Mouse (Mus musculus): Measurements from ENCODE around the gene Krtap15. TPM values are rescaled to one million over a fixed set of nuclear protein-coding genes. Genes with fewer than 3 reads are reported as not detected.

Gene Krtap15
- not detected in 2 replicates for polyA plus RNA-seq (2015; fragmentation: Nextera tagmentation; extraction: Ambion mirVana)

DNA sequence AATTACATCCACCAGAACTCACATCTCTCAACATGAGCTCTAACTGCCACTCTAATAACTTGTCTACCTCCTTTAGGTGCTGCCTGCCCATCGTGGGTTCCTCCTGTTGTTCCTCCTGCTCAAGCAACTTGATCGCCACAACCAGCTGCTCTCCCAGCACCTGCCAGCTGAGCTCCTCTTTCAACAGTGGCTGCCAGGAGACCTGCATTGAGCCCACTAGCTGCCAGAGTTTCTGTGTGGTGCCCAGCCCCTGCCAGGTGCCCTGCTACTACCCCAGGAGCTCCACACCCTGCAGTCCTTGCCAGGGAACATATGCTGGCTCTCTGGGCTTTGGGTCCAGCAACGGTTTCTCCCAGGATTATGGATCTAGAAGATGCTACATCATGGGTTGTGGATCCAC, at the start of gene Krtap15:
Gene Krtap15 (plus strand): TSS at position 150 of the 400 bp plus-strand sequence.
- no peak within 1 kb of the TSS for H3K9ac ChIP-seq
- H3K36me3 ChIP-seq = no peaks in the 10 kb centered on the region
- H3K4me2 ChIP-seq = no peak within 1 kb of the TSS
- H3K27me3 ChIP-seq = no peaks in the 10 kb centered on the region
- H3K27ac ChIP-seq = no peak within 1 kb of the TSS
- H3K4me1 ChIP-seq = no peaks in the 10 kb centered on the region
- no peak for ATAC-seq (ENCODE audit: insufficient number of reproducible peaks, low FRiP score, low TSS enrichment, low read depth)
- H3K4me3 ChIP-seq = no peak within 1 kb of the TSS
- no peaks in the 10 kb centered on the region for H3K9me3 ChIP-seq
- 77% methylated on average over 3 of the region's 3 CpGs for WGBS

DNA sequence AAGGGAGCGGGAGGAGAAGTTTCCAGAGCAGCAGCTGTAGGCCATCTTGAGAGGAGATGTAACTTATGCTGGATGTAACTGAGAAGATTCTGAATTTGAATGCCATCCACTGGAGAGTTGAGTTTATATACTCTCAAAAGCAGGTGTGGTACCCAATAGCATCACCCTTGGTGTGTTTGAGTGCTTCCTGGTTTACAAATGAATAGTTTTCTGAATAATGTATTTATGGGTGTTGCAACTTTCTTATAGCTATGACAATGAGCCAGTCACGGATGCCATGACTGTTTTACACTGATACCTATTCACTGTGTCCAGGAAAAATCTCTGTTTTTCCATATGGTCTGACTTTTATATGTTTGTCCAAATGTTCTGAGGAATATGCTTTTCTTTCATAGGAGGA, 45.9 kb upstream of the Krtap15 start, which contains the start of gene 2310057N15Rik:
Gene 2310057N15Rik (minus strand): TSS at position 101 of the 400 bp plus-strand sequence.
- Histone ChIP-seq H3K4me1 (no peaks in the 10 kb centered on the region), H3K4me2 (no peak within 1 kb of the TSS), H3K9ac (no peak within 1 kb of the TSS), H3K36me3 (no peaks in the 10 kb centered on the region), H3K4me3 (no peak within 1 kb of the TSS), H3K27ac (no peak within 1 kb of the TSS), H3K27me3 (no peaks in the 10 kb centered on the region), H3K9me3 (no peaks in the 10 kb centered on the region)
- ATAC-seq (ENCODE audit: insufficient number of reproducible peaks, low FRiP score, low TSS enrichment, low read depth) = no peak
- 92% methylated on average over 2 of the region's 2 CpGs for WGBS

- Histone ChIP-seq H3K9ac (no peak within 1 kb of the TSS), H3K36me3 (no peaks in the 10 kb centered on the region), H3K27me3 (no peaks in the 10 kb centered on the region), H3K9me3 (no peaks in the 10 kb centered on the region), H3K27ac (no peak within 1 kb of the TSS), H3K4me3 (no peak within 1 kb of the TSS), H3K4me2 (no peak within 1 kb of the TSS), H3K4me1 (no peaks in the 10 kb centered on the region)
- no peak for ATAC-seq (ENCODE audit: insufficient number of reproducible peaks, low FRiP score, low TSS enrichment, low read depth)
- WGBS = 85% methylated on average over 6 of the region's 6 CpGs
Observed at GRCm38 (mm10) chr16:88777596-88777995, 42.4 kb upstream of the Krtap15 start, which contains the start of gene Gm5965. TSS of gene Gm5965 (plus strand) at chr16:88777896.

GRCm38 (mm10) chr16:88786786-88787185, 33.2 kb upstream of the Krtap15 start:
- ATAC-seq (ENCODE audit: insufficient number of reproducible peaks, low FRiP score, low TSS enrichment, low read depth) = no peak
- Histone ChIP-seq H3K4me3 (no peak overlapping the region), H3K36me3 (no peaks in the 10 kb centered on the region), H3K4me2 (no peak overlapping the region), H3K4me1 (no peaks in the 10 kb centered on the region), H3K27me3 (no peaks in the 10 kb centered on the region), H3K27ac (no peak overlapping the region), H3K9ac (no peak overlapping the region), H3K9me3 (no peaks in the 10 kb centered on the region)
- 76% methylated on average over 2 of the region's 2 CpGs for WGBS

DNA sequence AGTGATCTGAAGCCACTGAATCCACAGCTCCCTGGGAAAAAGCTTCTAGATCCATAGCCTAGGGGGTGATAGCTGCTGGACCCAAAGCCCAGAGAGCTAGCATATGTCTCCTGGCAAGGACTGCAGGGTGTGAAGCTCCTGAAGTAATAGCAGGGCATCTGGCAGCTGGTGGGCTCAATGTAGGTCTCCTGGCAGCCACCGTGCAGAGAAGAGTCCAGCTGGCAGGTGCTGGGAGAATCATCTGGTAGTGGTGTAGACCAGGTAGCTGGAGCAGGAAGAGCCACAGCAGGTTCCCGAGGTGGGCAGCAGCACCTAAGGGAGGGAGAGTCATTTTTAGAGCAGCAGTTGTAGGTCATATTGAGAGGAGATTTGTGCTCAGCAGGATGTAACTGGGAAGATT, 8.2 kb upstream of the Krtap15 start, which contains the start of gene Gm20741:
Gene Gm20741 (minus strand): TSS at position 394 of the 400 bp plus-strand sequence.
- WGBS = 64% methylated on average over 2 of the region's 2 CpGs
- H3K36me3 ChIP-seq = no peaks in the 10 kb centered on the region
- H3K4me2 ChIP-seq = no peak within 1 kb of the TSS
- no peak within 1 kb of the TSS for H3K9ac ChIP-seq
- no peak within 1 kb of the TSS for H3K27ac ChIP-seq
- ATAC-seq (ENCODE audit: insufficient number of reproducible peaks, low FRiP score, low TSS enrichment, low read depth) = no peak
- H3K27me3 ChIP-seq = no peaks in the 10 kb centered on the region
- H3K9me3 ChIP-seq = no peaks in the 10 kb centered on the region
- no peak within 1 kb of the TSS for H3K4me3 ChIP-seq
- H3K4me1 ChIP-seq = no peaks in the 10 kb centered on the region

DNA sequence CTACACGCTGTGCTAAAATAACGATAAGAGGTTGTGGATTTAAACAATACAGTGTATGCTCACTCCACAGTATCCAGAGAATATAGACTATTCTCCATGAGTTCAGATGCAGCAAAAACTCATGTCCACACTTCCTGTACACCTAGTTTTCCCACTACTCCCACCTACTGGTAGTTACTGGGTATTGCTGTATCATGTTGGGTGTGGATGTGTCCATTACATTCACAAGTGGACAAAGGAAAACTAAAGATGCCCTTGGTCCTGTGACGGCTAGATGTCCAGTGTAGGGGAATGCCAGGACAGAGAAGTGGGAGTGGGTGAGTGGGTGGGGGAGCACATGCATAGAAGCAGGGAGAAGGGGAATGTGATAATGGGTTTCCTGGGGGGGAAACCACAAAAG, 3.7 kb downstream of the Krtap15 start:
- Histone ChIP-seq H3K9me3 (no peaks in the 10 kb centered on the region), H3K9ac (no peak overlapping the region), H3K27ac (no peak overlapping the region), H3K27me3 (no peaks in the 10 kb centered on the region), H3K4me2 (no peak overlapping the region), H3K4me1 (no peaks in the 10 kb centered on the region), H3K36me3 (no peaks in the 10 kb centered on the region), H3K4me3 (no peak overlapping the region)
- whole genome bisulfite sequencing = 87% methylated on average over 3 of the region's 3 CpGs
- no peak for ATAC-seq (ENCODE audit: insufficient number of reproducible peaks, low FRiP score, low TSS enrichment, low read depth)

- Histone ChIP-seq H3K9ac (no peak within 1 kb of the TSS), H3K4me2 (no peak within 1 kb of the TSS), H3K27me3 (no peaks in the 10 kb centered on the region), H3K27ac (no peak within 1 kb of the TSS), H3K4me3 (no peak within 1 kb of the TSS), H3K4me1 (no peaks in the 10 kb centered on the region), H3K9me3 (no peaks in the 10 kb centered on the region), H3K36me3 (no peaks in the 10 kb centered on the region)
- no peak for ATAC-seq (ENCODE audit: insufficient number of reproducible peaks, low FRiP score, low TSS enrichment, low read depth)
- 51% methylated on average over 9 of the region's 9 CpGs for WGBS
Observed at GRCm38 (mm10) chr16:88826095-88826652, 6.2 kb downstream of the Krtap15 start, which contains the start of gene Krtap14. TSS of gene Krtap14 (minus strand) at chr16:88826145.

- ATAC-seq (ENCODE audit: insufficient number of reproducible peaks, low FRiP score, low TSS enrichment, low read depth) = no peak
- WGBS = 12% methylated on average over 3 of the region's 3 CpGs
Observed at GRCm38 (mm10) chr16:88826978-88827377, 7.0 kb downstream of the Krtap15 start.

GRCm38 (mm10) chr16:88847363-88847762, 27.3 kb downstream of the Krtap15 start:
- Histone ChIP-seq H3K36me3 (no peaks in the 10 kb centered on the region), H3K27ac (no peak overlapping the region), H3K9me3 (no peaks in the 10 kb centered on the region), H3K9ac (no peak overlapping the region), H3K27me3 (no peaks in the 10 kb centered on the region), H3K4me3 (no peak overlapping the region), H3K4me1 (no peaks in the 10 kb centered on the region), H3K4me2 (no peak overlapping the region)
- 85% methylated on average over 1 of the region's 1 CpGs for WGBS
- no peak for ATAC-seq (ENCODE audit: insufficient number of reproducible peaks, low FRiP score, low TSS enrichment, low read depth)

More at GRCm38 (mm10) chr16:88826978-88827377, 7.0 kb downstream of the Krtap15 start:
- Histone ChIP-seq H3K9ac (no peak overlapping the region), H3K36me3 (no peaks in the 10 kb centered on the region), H3K4me3 (no peak overlapping the region), H3K4me1 (no peaks in the 10 kb centered on the region), H3K4me2 (no peak overlapping the region), H3K9me3 (no peaks in the 10 kb centered on the region), H3K27me3 (no peaks in the 10 kb centered on the region), H3K27ac (no peak overlapping the region)

DNA sequence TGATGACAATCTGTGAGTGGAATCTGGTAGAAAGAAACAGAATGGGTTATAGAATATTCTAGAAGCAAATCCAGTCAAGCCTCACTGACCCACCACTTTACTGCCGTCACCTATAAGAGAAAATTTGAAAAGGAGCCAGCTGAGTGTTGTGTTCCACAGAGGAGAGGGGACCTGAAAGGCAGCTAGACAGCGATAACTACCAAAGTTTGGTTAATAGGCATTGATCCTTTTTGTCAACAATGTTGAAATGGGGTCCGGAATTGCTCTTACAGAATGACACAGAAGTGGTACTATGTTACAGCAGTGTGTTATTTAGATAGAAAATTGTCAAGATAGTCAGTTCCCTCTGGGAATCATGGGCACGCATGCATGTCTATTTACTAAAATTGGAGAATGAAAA, 28.5 kb downstream of the Krtap15 start:
- Histone ChIP-seq H3K4me2 (no peak overlapping the region), H3K9ac (no peak overlapping the region), H3K4me1 (no peaks in the 10 kb centered on the region), H3K9me3 (no peaks in the 10 kb centered on the region), H3K36me3 (no peaks in the 10 kb centered on the region), H3K4me3 (no peak overlapping the region), H3K27ac (no peak overlapping the region), H3K27me3 (no peaks in the 10 kb centered on the region)
- WGBS = 86% methylated on average over 4 of the region's 4 CpGs
- ATAC-seq (ENCODE audit: insufficient number of reproducible peaks, low FRiP score, low TSS enrichment, low read depth) = no peak

DNA sequence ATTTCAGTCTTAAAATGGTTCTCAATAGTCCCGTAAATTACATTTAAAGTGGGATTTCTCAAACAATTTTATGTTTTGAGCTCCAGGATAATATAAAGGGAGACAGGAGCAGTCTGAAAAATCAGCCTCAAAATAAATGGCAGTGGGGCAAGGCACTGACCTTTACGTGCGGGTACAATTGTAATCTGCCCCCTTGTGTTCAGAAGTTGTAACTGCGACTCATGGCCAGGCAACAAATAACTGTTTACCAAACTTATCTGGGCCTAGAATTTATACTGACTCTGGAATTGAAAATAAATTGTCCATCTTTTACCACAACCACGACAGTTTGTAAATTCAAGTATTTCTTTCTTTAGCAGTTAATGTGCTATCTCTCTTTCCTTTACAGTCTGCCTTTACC, 31.4 kb downstream of the Krtap15 start:
- Histone ChIP-seq H3K4me2 (no peak overlapping the region), H3K9me3 (no peaks in the 10 kb centered on the region), H3K4me3 (no peak overlapping the region), H3K9ac (no peak overlapping the region), H3K36me3 (no peaks in the 10 kb centered on the region), H3K27me3 (no peaks in the 10 kb centered on the region), H3K27ac (no peak overlapping the region), H3K4me1 (no peaks in the 10 kb centered on the region)
- ATAC-seq (ENCODE audit: insufficient number of reproducible peaks, low FRiP score, low TSS enrichment, low read depth) = no peak
- WGBS = 13% methylated on average over 5 of the region's 5 CpGs

DNA sequence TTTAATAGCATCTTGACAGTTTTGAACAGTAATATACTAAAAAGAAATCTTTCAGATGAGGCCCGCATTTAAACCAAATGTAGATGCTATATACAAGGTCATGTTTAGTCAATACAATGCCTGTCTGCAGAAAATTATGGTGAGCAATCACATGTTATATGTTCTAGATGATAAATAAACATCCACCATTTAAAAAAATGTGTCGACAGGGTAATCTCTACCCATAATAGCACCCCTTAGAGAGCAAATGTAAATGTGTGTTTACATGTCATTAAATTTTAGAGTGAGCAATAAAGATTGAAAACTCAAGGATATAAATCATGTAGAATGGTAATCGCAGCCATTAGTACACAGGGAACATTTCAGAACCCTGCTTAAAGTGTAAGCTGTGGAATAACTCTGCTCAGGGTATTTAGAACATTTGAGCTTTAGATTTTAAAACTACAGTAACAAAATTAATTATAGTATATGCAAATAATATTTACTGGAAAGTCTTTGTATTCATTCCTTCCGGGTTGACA, 44.9 kb downstream of the Krtap15 start:
- no peaks in the 10 kb centered on the region for H3K4me1 ChIP-seq
- H3K4me2 ChIP-seq = no peak overlapping the region
- ATAC-seq (ENCODE audit: insufficient number of reproducible peaks, low FRiP score, low TSS enrichment, low read depth) = no peak
- H3K9ac ChIP-seq = no peak overlapping the region
- no peaks in the 10 kb centered on the region for H3K36me3 ChIP-seq
- 67% methylated on average over 4 of the region's 4 CpGs for WGBS
- no peaks in the 10 kb centered on the region for H3K9me3 ChIP-seq
- no peak overlapping the region for H3K27ac ChIP-seq
- no peaks in the 10 kb centered on the region for H3K27me3 ChIP-seq
- no peak overlapping the region for H3K4me3 ChIP-seq

Measured in limb, embryonic 15.5 days (tissue).